Mouse (Mus musculus) thymus, adult 2 months (tissue): ENCODE results near the gene Bsn. TPM values are rescaled to one million over a fixed set of nuclear protein-coding genes. Genes with fewer than 3 reads are reported as not detected.

Experiments
- DNase-seq: peaks from one replicate; pipeline ENCODE4 v3.0.0; 2021
- H3K27ac ChIP-seq: fragments of 200-500 bp; 2 replicates; pipeline ENCODE4 v1.5.1; 2012; ENCODE audit warnings: low read length, control low read depth; ENCODE audit not compliant: control insufficient read depth, insufficient read depth
- H3K27me3 ChIP-seq: fragments of 200-500 bp; 2 replicates; pipeline ENCODE4 v1.6.1; 2012; ENCODE audit warnings: mild to moderate bottlenecking, low read length, moderate library complexity, mixed read lengths; ENCODE audit not compliant: control insufficient read depth, insufficient read depth
- H3K36me3 ChIP-seq: fragments of 200-500 bp; 2 replicates; pipeline ENCODE4 v1.6.1; 2012; ENCODE audit warnings: mild to moderate bottlenecking, low read length, moderate library complexity; ENCODE audit not compliant: control insufficient read depth, insufficient read depth
- H3K4me1 ChIP-seq: fragments of 200-500 bp; replicated peaks from 2 replicates; pipeline ENCODE4 v1.6.1; 2012; ENCODE audit warnings: low read length; ENCODE audit not compliant: control insufficient read depth, insufficient read depth
- H3K4me3 ChIP-seq: fragments of 200-500 bp; 2 replicates; pipeline ENCODE4 v1.5.1; 2012; ENCODE audit warnings: mild to moderate bottlenecking, low read length, control low read depth, moderate library complexity; ENCODE audit not compliant: control insufficient read depth, insufficient read depth
- CTCF ChIP-seq: fragments of 200-500 bp; IDR thresholded peaks from 2 replicates; pipeline ENCODE4 v1.5.1; 2012; ENCODE audit warnings: mild to moderate bottlenecking, control low read depth, low read length, moderate library complexity, borderline replicate concordance; ENCODE audit not compliant: control insufficient read depth, poor library complexity, insufficient read depth; ENCODE audit errors: extremely low read depth
- POLR2A ChIP-seq: fragments of 200-500 bp; IDR thresholded peaks from 2 replicates; pipeline ENCODE4 v1.6.1; 2012; ENCODE audit warnings: mild to moderate bottlenecking, low read length, control low read depth, moderate library complexity; ENCODE audit not compliant: control insufficient read depth, poor library complexity, insufficient read depth; ENCODE audit errors: extremely low read depth
- WGBS: fragments of 180-500 bp; shearing (Covaris S2); methylation state at CpG from one replicate; pipeline ENCODE4 v1.1.7; 2018; 5-methylcytosine and 5-hydroxymethylcytosine counted together
- polyA plus RNA-seq: library from polyadenylated mRNA; depleted of rRNA; stranded (reverse); fragments of >200 nt; gene quantifications from 2 replicates; pipeline ENCODE4 v1.2.3, GENCODE M21; 2012; rRNA removed

Gene Bsn
- polyA plus RNA-seq, 1 experiment: 2.6 TPM

DNA sequence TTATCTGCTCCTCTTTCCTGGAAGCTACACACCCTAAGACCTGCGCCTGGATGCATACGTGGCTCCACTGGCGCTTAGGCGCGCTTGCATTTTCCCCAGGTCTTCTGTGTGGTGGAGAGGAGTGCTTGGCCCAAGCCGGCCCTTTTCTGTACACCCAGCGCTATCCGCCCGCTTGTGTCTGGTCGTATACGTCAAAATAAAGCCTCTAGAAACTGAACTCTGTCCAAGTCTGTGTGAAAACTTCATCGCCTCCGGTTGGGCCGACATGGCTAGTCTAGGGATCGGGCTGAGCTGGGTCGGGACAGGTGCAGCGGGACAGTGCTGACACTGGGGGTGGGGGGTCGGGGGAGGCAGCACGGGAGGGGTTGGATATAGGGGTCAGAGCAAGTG lies 141.6 kb downstream of the Bsn start:
- Histone ChIP-seq H3K27ac (no peak overlapping the region), H3K36me3 (peaks cover 21% of the 10 kb centered on the region), H3K27me3 (no peaks in the 10 kb centered on the region), H3K4me3 (peak overlapping the region; percentile 29), H3K4me1 (peaks cover 18% of the 10 kb centered on the region)
- WGBS: 3% methylated on average over 19 of the region's 19 CpGs
- no peak for DNase-seq
- TF ChIP-seq POLR2A: no peak
- TF ChIP-seq CTCF: no peak

- Histone ChIP-seq H3K4me1 (peaks cover 14% of the 10 kb centered on the region), H3K27ac (no peak overlapping the region), H3K36me3 (peaks cover 23% of the 10 kb centered on the region), H3K4me3 (no peak overlapping the region), H3K27me3 (no peaks in the 10 kb centered on the region)
- no peak for TF ChIP-seq CTCF
- no peak for TF ChIP-seq POLR2A
- DNase-seq: no peak
- WGBS: 75% methylated on average over 17 of the region's 17 CpGs
Observed at GRCm38 (mm10) chr9:108047601-108048565, 142.3 kb downstream of the Bsn start.

DNA sequence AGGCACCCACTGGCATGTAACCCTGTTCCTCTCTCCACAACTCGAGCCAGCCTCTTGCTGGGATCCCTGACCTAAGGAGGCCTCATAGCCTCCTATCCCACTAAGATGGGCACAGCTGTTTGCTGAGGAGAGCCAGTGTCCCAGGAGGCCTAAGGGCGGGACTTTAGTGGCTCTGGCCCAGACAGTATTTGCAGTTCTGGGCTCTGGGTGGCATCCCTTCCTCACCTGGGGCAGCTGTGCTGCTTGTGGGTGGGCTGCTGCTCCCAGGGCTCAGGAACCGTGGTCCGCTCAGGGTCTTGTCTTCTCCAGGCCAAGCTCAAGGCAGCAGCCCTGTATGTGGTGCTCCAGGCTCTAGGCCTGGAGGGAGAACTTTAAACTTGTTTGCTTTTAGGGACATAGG lies 143.6 kb downstream of the Bsn start:
- H3K4me1 ChIP-seq: peaks cover 14% of the 10 kb centered on the region

More for the DNA sequence above, 143.6 kb downstream of the Bsn start:
- TF ChIP-seq CTCF: no peak
- no peak for TF ChIP-seq POLR2A
- Histone ChIP-seq H3K27me3 (no peaks in the 10 kb centered on the region), H3K4me3 (no peak overlapping the region), H3K27ac (no peak overlapping the region), H3K36me3 (peaks cover 34% of the 10 kb centered on the region)
- WGBS: 91% methylated on average over 4 of the region's 4 CpGs
- no peak for DNase-seq

Other genes with a start within 250 kb of the Bsn start
- gene Traip, start 240.2 kb downstream of the Bsn start, polyA plus RNA-seq: 9.2 and 15.7 TPM in 2 replicates
- 208 and 267 TPM in 2 replicates for gene Uba7, start 214.9 kb downstream of the Bsn start, polyA plus RNA-seq
- 0.58 and 0.93 TPM in 2 replicates for gene Gm20661, start 207.3 kb downstream of the Bsn start, polyA plus RNA-seq
- 10.5 and 14.8 TPM in 2 replicates for gene Inka1, start 204.5 kb downstream of the Bsn start, polyA plus RNA-seq
- 5.1 and 7.3 TPM in 2 replicates for gene Cdhr4, start 197.9 kb downstream of the Bsn start, polyA plus RNA-seq
- gene Gm20662, start 194.0 kb downstream of the Bsn start, polyA plus RNA-seq: 0.60 and 3.2 TPM in 2 replicates
- 197 and 254 TPM in 2 replicates for gene Ip6k1, start 187.9 kb downstream of the Bsn start, polyA plus RNA-seq
- gene Gmppb, start 141.1 kb downstream of the Bsn start, polyA plus RNA-seq: 18.0 and 20.9 TPM in 2 replicates
- gene Amigo3, start 137.2 kb downstream of the Bsn start, polyA plus RNA-seq: 4.5 and 4.8 TPM in 2 replicates
- gene Mst1, start 109.9 kb downstream of the Bsn start, polyA plus RNA-seq: 3.3 and 3.5 TPM in 2 replicates
- gene Rnf123, start 107.0 kb downstream of the Bsn start, polyA plus RNA-seq: 221 and 246 TPM in 2 replicates
- 131 and 163 TPM in 2 replicates for gene Apeh, start 95.8 kb downstream of the Bsn start, polyA plus RNA-seq
- 25.4 and 27.0 TPM in 2 replicates for gene Dag1, start 73.6 kb upstream of the Bsn start, polyA plus RNA-seq
- gene Nicn1, start 100.0 kb upstream of the Bsn start, polyA plus RNA-seq: 9.0 and 9.2 TPM in 2 replicates
- 3.2 and 4.4 TPM in 2 replicates for gene Amt, start 106.5 kb upstream of the Bsn start, polyA plus RNA-seq
- 148 and 178 TPM in 2 replicates for gene Rhoa, start 115.7 kb upstream of the Bsn start, polyA plus RNA-seq
- 31.1 and 43.4 TPM in 2 replicates for gene Tcta, start 115.8 kb upstream of the Bsn start, polyA plus RNA-seq
- gene Gpx1, start 148.5 kb upstream of the Bsn start, polyA plus RNA-seq: 800 and 899 TPM in 2 replicates
- gene Usp4, start 157.5 kb upstream of the Bsn start, polyA plus RNA-seq: 100 and 104 TPM in 2 replicates
- 0.70 and 1.9 TPM in 2 replicates for gene 1700102P08Rik, start 202.4 kb upstream of the Bsn start, polyA plus RNA-seq
- 0.09 and 0.12 TPM in 2 replicates for gene Ccdc36, start 238.1 kb upstream of the Bsn start, polyA plus RNA-seq
- gene BC048562, start 246.1 kb upstream of the Bsn start, polyA plus RNA-seq: not detected in 2 replicates